Mouse (Mus musculus) limb, embryonic 12.5 days (tissue): ENCODE measurements around the gene Epha2. TPM values are rescaled to one million over a fixed set of nuclear protein-coding genes. Genes with fewer than 3 reads are reported as not detected.
A peak's percentile ranks its signal among the peaks of the same experiment; 100 is the strongest.

Experiments used
- ATAC-seq: fragments of 200-750 bp; cut with Nextera tagmentation; 2 replicates; pipeline ENCODE4 v1.8.0; 2017; ENCODE audit warnings: low read depth, moderate TSS enrichment; ENCODE audit not compliant: insufficient number of reproducible peaks, insufficient read depth, low FRiP score, low TSS enrichment
- H3K27ac ChIP-seq: fragments of 300-500 bp; sonication (generic); 2 replicates; pipeline ENCODE4 v1.5.1; 2016; ENCODE audit warnings: mild to moderate bottlenecking, moderate library complexity
- H3K27me3 ChIP-seq: fragments of 300-500 bp; sonication (generic); 2 replicates; pipeline ENCODE4 v1.6.1; 2016; ENCODE audit warnings: mild to moderate bottlenecking, moderate library complexity
- H3K36me3 ChIP-seq: fragments of 300-500 bp; sonication (generic); 2 replicates; pipeline ENCODE4 v1.6.1; 2016; ENCODE audit warnings: mild to moderate bottlenecking, moderate library complexity
- H3K4me1 ChIP-seq: fragments of 300-500 bp; sonication (generic); replicated peaks from 2 replicates; pipeline ENCODE4 v1.6.1; 2016
- H3K4me2 ChIP-seq: fragments of 300-500 bp; sonication (generic); 2 replicates; pipeline ENCODE4 v1.6.1; 2016; ENCODE audit warnings: mild to moderate bottlenecking, moderate library complexity
- H3K4me3 ChIP-seq: fragments of 300-500 bp; sonication (generic); replicated peaks from 2 replicates; pipeline ENCODE4 v1.5.1; 2016; ENCODE audit warnings: mild to moderate bottlenecking
- H3K9ac ChIP-seq: fragments of 300-500 bp; sonication (generic); replicated peaks from 2 replicates; pipeline ENCODE4 v1.6.1; 2016; ENCODE audit warnings: mild to moderate bottlenecking, moderate library complexity
- H3K9me3 ChIP-seq: fragments of 300-500 bp; sonication (generic); 2 replicates; pipeline ENCODE4 v1.6.1; 2016; ENCODE audit warnings: mild to moderate bottlenecking, moderate library complexity
- WGBS: fragments of 180-500 bp; shearing (Covaris S2); methylation state at CpG from one replicate; pipeline ENCODE4 v1.1.7; 2016; 5-methylcytosine and 5-hydroxymethylcytosine counted together
- polyA plus RNA-seq: library from polyadenylated mRNA; unstranded; fragments of >200 nt; fragmentation: Nextera tagmentation; extraction: Ambion mirVana; gene quantifications from 2 replicates; pipeline ENCODE4 v1.2.1, GENCODE M21; 2016

Gene Epha2
- polyA plus RNA-seq, 1 experiment from 2014 or later: 3.9 TPM

DNA sequence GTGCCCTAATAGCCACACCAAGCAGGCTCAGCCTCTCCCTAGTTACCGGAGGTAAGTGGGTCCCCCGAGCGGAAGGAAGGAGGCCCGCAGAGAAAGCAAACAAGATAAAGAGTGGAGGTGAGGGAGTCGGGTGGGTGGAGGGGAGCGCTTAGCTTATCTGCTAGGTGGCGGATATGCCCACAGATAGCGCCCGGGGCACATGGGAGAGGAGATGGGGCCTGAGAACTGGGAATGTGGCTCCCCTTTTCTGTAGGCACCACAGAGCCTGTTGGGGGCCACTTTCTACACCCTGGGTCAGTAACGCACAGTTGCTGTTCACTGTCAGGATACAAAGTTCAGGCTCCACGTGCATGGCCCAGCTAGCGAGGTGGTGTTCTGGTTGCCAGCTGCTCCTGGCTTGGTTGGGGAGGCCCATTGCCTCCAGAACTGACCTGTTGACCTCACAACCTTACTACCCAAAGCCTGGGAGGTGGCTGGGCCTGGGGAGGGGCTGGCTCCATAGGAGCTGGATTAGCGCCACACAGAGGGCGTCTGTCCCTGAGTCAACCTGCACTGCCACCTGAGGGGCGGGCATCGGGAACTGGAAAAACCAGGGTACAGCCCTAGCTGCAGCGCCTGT, 11.6 kb downstream of the Epha2 start:
- H3K4me2 ChIP-seq: no peak overlapping the region
- no peak overlapping the region for H3K4me3 ChIP-seq
- H3K27ac ChIP-seq: no peak overlapping the region
- peaks cover 9% of the 10 kb centered on the region; the same call in 1 of the 2 replicates for H3K36me3 ChIP-seq
- peaks cover 46% of the 10 kb centered on the region for H3K4me1 ChIP-seq
- H3K9ac ChIP-seq: no peak overlapping the region; the same call in 1 of the 2 replicates
- no peak for ATAC-seq
- no peaks in the 10 kb centered on the region for H3K27me3 ChIP-seq
- H3K9me3 ChIP-seq: no peaks in the 10 kb centered on the region
- 82% methylated on average over 17 of the region's 17 CpGs for WGBS

DNA sequence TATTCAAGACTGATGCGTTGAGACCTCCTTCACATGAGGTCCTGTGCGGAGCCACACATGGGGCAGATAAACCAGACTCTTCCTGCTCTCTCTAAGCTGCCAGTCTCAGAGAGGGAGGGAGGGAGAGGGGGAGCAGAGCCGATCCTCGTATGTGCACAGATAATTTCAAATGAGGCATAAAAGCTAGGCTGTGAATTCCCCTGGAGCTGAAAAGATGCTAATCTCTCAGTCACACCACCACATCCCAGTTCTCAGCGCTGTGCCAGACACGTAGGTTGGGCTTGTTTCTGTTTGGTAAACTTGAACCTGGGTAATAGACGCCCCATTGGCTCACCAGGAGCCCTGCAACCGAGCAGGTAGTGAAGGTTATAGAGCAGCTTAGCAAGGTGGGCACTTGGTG, 12.4 kb downstream of the Epha2 start:
- WGBS: 76% methylated on average over 8 of the region's 8 CpGs
- Histone ChIP-seq H3K4me3 (no peak overlapping the region), H3K27ac (peak overlapping the region; percentile 13; the same call in 1 of the 2 replicates), H3K4me2 (no peak overlapping the region), H3K4me1 (peaks cover 46% of the 10 kb centered on the region), H3K27me3 (no peaks in the 10 kb centered on the region), H3K36me3 (peaks cover 6% of the 10 kb centered on the region; the same call in 1 of the 2 replicates), H3K9me3 (no peaks in the 10 kb centered on the region), H3K9ac (no peak overlapping the region)
- no peak for ATAC-seq

DNA sequence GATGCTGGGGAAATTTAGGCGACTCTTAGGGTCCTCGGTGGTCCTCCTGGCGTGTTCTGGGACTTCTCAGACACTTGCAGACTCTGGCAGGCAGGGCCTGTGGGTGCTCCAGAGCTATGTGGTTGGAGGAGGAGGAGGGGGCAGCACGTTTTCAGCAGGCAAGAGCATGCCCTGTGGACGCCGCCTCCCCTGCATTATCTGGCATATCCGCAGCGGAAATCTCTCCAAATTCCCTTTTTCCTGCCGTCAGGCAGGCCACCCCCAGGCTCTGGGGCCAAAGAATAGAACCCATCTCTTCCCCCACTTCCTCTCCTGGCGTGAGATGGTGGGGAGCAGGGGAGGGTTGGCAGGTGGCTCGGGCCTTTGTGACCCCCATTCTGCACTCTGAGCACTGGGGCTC, 12.9 kb downstream of the Epha2 start:
- no peak overlapping the region for H3K4me2 ChIP-seq
- H3K4me3 ChIP-seq: no peak overlapping the region
- H3K9me3 ChIP-seq: no peaks in the 10 kb centered on the region
- no peak overlapping the region for H3K9ac ChIP-seq
- H3K27me3 ChIP-seq: no peaks in the 10 kb centered on the region
- no peak for ATAC-seq
- peak overlapping the region; percentile 53; the same call in 1 of the 2 replicates for H3K27ac ChIP-seq
- H3K36me3 ChIP-seq: peaks cover 5% of the 10 kb centered on the region; the same call in 1 of the 2 replicates
- peaks cover 46% of the 10 kb centered on the region for H3K4me1 ChIP-seq
- 74% methylated on average over 11 of the region's 11 CpGs for WGBS

DNA sequence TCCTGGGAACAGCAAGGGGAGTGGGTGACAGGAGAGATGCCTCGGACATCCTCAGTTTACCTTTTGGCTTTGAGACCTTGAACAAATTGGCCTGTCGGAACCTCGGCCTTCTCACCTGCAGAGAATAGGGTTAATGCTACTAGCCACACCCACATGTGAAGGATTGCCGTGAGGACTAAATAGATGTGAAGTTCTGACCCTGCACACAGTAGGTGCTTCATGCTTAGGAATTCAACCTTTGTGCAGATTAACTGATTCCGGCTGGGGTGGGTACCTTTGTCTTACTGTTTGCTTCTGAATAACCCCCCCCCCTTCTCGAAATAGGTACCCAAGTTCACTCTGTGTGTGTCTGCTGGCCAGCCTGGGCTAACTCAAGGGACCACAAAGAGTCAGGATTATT, 13.7 kb downstream of the Epha2 start:
- no peak overlapping the region for H3K4me2 ChIP-seq
- H3K27ac ChIP-seq: peak overlapping the region; percentile 53; the same call in 1 of the 2 replicates
- WGBS: 81% methylated on average over 6 of the region's 6 CpGs
- H3K4me3 ChIP-seq: no peak overlapping the region
- no peak overlapping the region for H3K9ac ChIP-seq
- ATAC-seq: no peak
- H3K36me3 ChIP-seq: peaks cover 7% of the 10 kb centered on the region; the same call in 1 of the 2 replicates
- H3K27me3 ChIP-seq: no peaks in the 10 kb centered on the region
- peaks cover 41% of the 10 kb centered on the region for H3K4me1 ChIP-seq
- H3K9me3 ChIP-seq: no peaks in the 10 kb centered on the region

DNA sequence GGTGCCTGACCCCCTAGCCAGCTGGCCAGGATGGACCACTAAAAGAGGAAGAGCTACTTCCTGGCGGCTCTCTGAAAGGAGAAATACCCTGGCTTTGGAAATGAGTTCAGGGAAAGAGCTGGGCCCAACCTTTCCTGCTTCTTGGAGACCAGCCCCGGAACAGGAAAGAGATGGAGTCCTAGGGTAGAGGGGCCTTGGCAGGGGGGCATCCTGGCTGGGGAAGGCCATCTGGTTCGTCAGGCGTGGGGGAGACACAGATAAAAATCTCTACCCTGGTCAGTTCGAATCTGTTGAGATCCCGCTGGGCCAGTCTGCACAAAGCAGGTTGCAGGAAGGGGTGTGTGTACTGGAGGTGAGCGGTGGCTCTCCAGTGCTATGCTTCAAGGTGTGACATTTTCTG, 15.0 kb downstream of the Epha2 start:
- peaks cover 16% of the 10 kb centered on the region; the same call in 1 of the 2 replicates for H3K36me3 ChIP-seq
- 70% methylated on average over 7 of the region's 7 CpGs for WGBS
- H3K9me3 ChIP-seq: no peaks in the 10 kb centered on the region
- H3K27ac ChIP-seq: no peak overlapping the region
- H3K4me1 ChIP-seq: peaks cover 28% of the 10 kb centered on the region
- 0 out of 2 replicates have a peak overlapping the region, but pooled peaks have one; percentile 18 for H3K9ac ChIP-seq
- H3K4me2 ChIP-seq: no peak overlapping the region
- H3K27me3 ChIP-seq: no peaks in the 10 kb centered on the region
- H3K4me3 ChIP-seq: no peak overlapping the region
- ATAC-seq: no peak

DNA sequence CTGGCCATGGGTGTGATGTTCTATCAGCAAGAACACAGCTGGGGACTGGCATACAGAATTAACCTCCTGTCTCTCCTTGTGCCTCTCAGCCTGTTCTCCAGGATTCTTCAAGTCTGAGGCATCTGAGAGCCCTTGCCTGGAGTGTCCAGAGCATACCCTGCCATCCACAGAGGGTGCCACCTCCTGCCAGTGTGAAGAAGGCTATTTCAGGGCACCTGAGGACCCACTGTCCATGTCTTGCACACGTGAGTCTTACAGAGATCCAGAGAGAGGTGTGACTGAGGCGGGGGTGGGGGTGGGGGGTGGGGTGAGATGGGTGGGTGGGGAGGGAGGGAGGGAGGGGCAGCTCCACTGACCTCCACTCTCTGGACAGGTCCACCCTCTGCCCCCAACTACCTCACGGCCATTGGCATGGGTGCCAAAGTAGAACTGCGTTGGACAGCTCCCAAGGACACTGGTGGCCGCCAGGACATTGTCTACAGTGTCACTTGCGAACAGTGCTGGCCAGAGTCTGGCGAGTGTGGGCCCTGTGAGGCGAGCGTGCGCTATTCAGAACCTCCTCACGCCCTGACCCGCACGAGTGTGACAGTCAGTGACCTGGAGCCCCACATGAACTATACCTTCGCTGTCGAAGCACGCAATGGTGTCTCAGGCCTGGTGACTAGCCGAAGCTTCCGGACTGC, 15.6 kb downstream of the Epha2 start:
- no peak for ATAC-seq
- Histone ChIP-seq H3K27ac (no peak overlapping the region), H3K9ac (no peak overlapping the region), H3K4me1 (peaks cover 22% of the 10 kb centered on the region), H3K9me3 (no peaks in the 10 kb centered on the region), H3K4me3 (no peak overlapping the region), H3K36me3 (peaks cover 22% of the 10 kb centered on the region; the same call in 1 of the 2 replicates), H3K4me2 (no peak overlapping the region), H3K27me3 (no peaks in the 10 kb centered on the region)
- WGBS: 87% methylated on average over 18 of the region's 18 CpGs

DNA sequence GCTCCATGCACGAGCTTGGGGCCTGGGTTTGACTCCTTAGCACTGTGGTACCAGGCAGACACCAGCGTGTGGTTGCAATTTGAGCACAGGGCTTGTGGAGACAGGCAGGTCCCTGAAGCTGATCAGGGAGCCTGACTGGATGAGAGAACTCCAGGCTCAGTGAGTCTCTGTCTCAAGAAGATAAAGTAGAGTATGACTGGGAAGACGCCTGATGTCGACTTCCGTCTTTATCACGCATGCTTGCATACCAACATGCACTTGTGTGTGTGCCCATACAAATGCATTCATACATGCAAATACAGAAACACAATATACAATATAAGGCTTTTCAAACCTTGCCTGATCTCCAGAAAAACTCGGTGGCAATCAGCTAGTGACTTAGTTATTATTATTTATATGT, 16.9 kb downstream of the Epha2 start:
- no peak for ATAC-seq
- no peak overlapping the region for H3K27ac ChIP-seq
- H3K4me3 ChIP-seq: no peak overlapping the region
- H3K4me1 ChIP-seq: peaks cover 15% of the 10 kb centered on the region
- peaks cover 34% of the 10 kb centered on the region for H3K36me3 ChIP-seq
- no peaks in the 10 kb centered on the region for H3K27me3 ChIP-seq
- WGBS: 82% methylated on average over 7 of the region's 7 CpGs
- H3K9ac ChIP-seq: no peak overlapping the region
- H3K9me3 ChIP-seq: no peaks in the 10 kb centered on the region
- no peak overlapping the region for H3K4me2 ChIP-seq

DNA sequence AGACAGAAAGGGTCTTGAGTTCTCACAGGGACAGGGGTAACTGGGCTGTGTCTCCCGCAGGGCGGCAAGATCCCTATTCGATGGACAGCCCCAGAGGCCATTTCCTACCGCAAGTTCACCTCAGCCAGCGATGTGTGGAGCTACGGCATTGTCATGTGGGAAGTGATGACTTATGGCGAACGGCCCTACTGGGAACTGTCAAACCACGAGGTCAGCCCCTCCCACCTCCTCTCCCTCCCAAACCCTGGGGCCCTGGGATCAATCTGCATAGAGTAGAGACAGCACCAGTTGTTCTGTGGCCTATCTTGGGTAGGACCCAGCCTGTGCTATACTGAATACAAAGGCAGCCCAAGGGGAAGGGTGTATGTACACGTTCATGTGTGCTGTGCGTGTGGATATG, 21.5 kb downstream of the Epha2 start:
- peaks cover 45% of the 10 kb centered on the region for H3K36me3 ChIP-seq
- H3K9ac ChIP-seq: no peak overlapping the region
- no peak for ATAC-seq

DNA sequence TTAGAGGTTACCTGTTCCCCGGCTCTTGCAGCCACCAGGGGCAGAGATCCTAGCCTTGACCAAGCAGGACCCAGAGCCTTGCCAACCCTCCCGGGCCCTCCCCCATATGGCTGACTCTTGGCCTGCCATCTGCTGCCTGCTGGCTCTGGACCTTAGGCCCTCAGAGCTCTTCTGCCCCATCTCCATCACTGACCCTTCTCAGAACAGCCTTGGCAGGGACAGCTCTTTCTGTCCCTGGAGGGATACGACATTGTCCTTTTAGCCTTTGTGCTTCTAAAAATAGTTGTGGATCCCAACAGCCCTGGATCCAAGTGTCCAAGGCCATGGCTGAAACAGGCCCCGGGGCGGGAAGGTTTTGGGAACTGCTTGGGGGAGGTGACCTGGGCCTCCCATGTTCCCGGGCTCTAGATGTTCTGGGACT, 23.7 kb downstream of the Epha2 start:
- 90% methylated on average over 6 of the region's 6 CpGs for WGBS
- H3K4me1 ChIP-seq: peaks cover 41% of the 10 kb centered on the region
- ATAC-seq: no peak
- H3K4me2 ChIP-seq: no peak overlapping the region
- no peak overlapping the region for H3K4me3 ChIP-seq
- H3K27me3 ChIP-seq: no peaks in the 10 kb centered on the region
- H3K36me3 ChIP-seq: peaks cover 38% of the 10 kb centered on the region
- no peak overlapping the region for H3K9ac ChIP-seq
- H3K9me3 ChIP-seq: no peaks in the 10 kb centered on the region
- H3K27ac ChIP-seq: peak overlapping the region; percentile 90

More for the DNA sequence above, 21.5 kb downstream of the Epha2 start:
- Histone ChIP-seq H3K27ac (no peak overlapping the region), H3K4me2 (no peak overlapping the region), H3K9me3 (no peaks in the 10 kb centered on the region), H3K4me1 (peaks cover 30% of the 10 kb centered on the region), H3K27me3 (no peaks in the 10 kb centered on the region), H3K4me3 (no peak overlapping the region)
- WGBS: 84% methylated on average over 11 of the region's 11 CpGs

DNA sequence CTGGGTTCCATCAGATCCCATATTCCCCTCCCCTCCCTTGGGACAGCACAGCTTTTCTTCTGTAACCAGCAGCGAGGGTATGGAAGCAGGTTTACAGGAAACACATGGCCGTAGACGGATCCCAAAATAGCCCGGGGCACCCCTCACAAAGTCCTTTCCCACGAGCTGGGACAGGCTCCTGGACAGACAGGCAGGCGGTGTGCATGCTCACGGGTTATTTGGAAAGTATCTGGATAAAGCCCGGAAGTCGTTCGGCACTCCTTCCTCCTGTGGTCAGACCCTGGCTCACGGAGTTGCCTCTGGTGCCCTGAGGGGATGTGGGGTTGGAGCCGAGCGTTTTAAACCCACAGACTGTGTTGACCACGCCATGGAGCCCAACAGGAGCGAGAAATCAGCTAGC, 24.6 kb downstream of the Epha2 start:
- H3K27ac ChIP-seq: peak overlapping the region; percentile 90
- peaks cover 33% of the 10 kb centered on the region for H3K36me3 ChIP-seq
- 23% methylated on average over 15 of the region's 15 CpGs for WGBS
- ATAC-seq: no peak
- H3K4me2 ChIP-seq: peak overlapping the region; percentile 18; the same call in 1 of the 2 replicates
- no peaks in the 10 kb centered on the region for H3K27me3 ChIP-seq
- H3K9ac ChIP-seq: no peak overlapping the region
- H3K4me1 ChIP-seq: peaks cover 41% of the 10 kb centered on the region
- H3K4me3 ChIP-seq: no peak overlapping the region
- no peaks in the 10 kb centered on the region for H3K9me3 ChIP-seq

DNA sequence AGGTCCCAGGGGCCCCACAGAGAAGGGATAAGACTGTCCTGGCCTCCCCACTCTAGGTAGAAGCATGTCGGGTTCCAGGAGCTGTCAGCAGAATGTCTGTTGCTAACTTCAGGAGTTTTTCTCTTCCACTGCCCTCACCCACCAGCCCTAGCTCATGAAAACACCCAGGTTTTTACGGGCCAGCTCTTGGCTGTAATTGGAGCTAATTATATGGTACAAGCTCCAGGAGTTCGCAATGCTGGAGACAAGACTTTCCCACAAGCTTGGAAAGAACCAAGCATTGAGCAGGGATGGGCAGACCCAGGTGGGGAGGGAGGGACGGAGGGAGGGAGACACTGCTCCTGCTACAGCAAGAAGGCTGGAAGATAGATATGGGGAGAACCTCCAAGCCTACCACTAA, 26.0 kb downstream of the Epha2 start:
- Histone ChIP-seq H3K4me2 (0 out of 2 replicates have a peak overlapping the region, but pooled peaks have one; percentile 25), H3K36me3 (peaks cover 19% of the 10 kb centered on the region), H3K27ac (peak overlapping the region; percentile 90), H3K9me3 (no peaks in the 10 kb centered on the region), H3K4me1 (peaks cover 43% of the 10 kb centered on the region), H3K9ac (no peak overlapping the region), H3K27me3 (no peaks in the 10 kb centered on the region), H3K4me3 (no peak overlapping the region)
- 36% methylated on average over 4 of the region's 4 CpGs for WGBS
- ATAC-seq: no peak; the same call in 1 of the 2 replicates
